Mouse (Mus musculus) hindbrain, embryonic 11.5 days (tissue): ENCODE results near the gene Thumpd2. TPM values are rescaled to one million over a fixed set of nuclear protein-coding genes. Genes with fewer than 3 reads are reported as not detected.
A peak's percentile ranks its signal among the peaks of the same experiment; 100 is the strongest.

Experiments
- ATAC-seq: fragments of 200-750 bp; cut with Nextera tagmentation; 2 replicates; pipeline ENCODE4 v1.8.0; 2017; ENCODE audit warnings: mild to moderate bottlenecking, moderate TSS enrichment, moderate library complexity; ENCODE audit not compliant: low FRiP score
- DNase-seq: peaks from one replicate; pipeline ENCODE4 v3.0.0-alpha.2; 2015; ENCODE audit warnings: low spot score
- H3K27ac ChIP-seq: fragments of 300-500 bp; sonication (generic); 2 replicates; pipeline ENCODE4 v1.5.1; 2014; ENCODE audit warnings: mild to moderate bottlenecking, low read depth, low read length
- H3K27me3 ChIP-seq: fragments of 300-500 bp; sonication (generic); 2 replicates; pipeline ENCODE4 v1.6.1; 2014; ENCODE audit warnings: mild to moderate bottlenecking, low read length, moderate library complexity, mixed read lengths; ENCODE audit not compliant: control insufficient read depth, insufficient read depth
- H3K36me3 ChIP-seq: fragments of 300-500 bp; sonication (generic); 2 replicates; pipeline ENCODE4 v1.6.1; 2014; ENCODE audit warnings: mild to moderate bottlenecking, low read length, moderate library complexity, mixed read lengths; ENCODE audit not compliant: control insufficient read depth, insufficient read depth
- H3K4me1 ChIP-seq: fragments of 300-500 bp; sonication (generic); replicated peaks from 2 replicates; pipeline ENCODE4 v1.6.1; 2014; ENCODE audit warnings: low read length, mixed read lengths; ENCODE audit not compliant: control insufficient read depth, insufficient read depth
- H3K4me2 ChIP-seq: fragments of 300-500 bp; sonication (generic); replicated peaks from 2 replicates; pipeline ENCODE4 v1.6.1; 2014; ENCODE audit warnings: mild to moderate bottlenecking, low read depth, low read length
- H3K4me3 ChIP-seq: fragments of 300-500 bp; sonication (generic); 2 replicates; pipeline ENCODE4 v1.5.1; 2014; ENCODE audit warnings: low read depth, low read length
- H3K9ac ChIP-seq: fragments of 300-500 bp; sonication (generic); 2 replicates; pipeline ENCODE4 v1.6.1; 2014; ENCODE audit warnings: low read depth, low read length
- H3K9me3 ChIP-seq: fragments of 300-500 bp; sonication (generic); 2 replicates; pipeline ENCODE4 v1.6.1; 2016; ENCODE audit warnings: low read length; ENCODE audit not compliant: control insufficient read depth
- WGBS: fragments of 180-500 bp; shearing (Covaris S2); extraction: QIAGEN DNeasy Blood & Tissue Kit; methylation state at CpG from one replicate; pipeline ENCODE4 v1.1.7; 2014; 5-methylcytosine and 5-hydroxymethylcytosine counted together
- polyA plus RNA-seq: library from polyadenylated mRNA; unstranded; fragments of >200 nt; fragmentation: Nextera tagmentation; extraction: Ambion mirVana; gene quantifications from 2 replicates; pipeline ENCODE4 v1.2.1, GENCODE M21; 2014

The Thumpd2 gene
- polyA plus RNA-seq, 1 experiment from 2014 or later = 12.5 TPM

DNA sequence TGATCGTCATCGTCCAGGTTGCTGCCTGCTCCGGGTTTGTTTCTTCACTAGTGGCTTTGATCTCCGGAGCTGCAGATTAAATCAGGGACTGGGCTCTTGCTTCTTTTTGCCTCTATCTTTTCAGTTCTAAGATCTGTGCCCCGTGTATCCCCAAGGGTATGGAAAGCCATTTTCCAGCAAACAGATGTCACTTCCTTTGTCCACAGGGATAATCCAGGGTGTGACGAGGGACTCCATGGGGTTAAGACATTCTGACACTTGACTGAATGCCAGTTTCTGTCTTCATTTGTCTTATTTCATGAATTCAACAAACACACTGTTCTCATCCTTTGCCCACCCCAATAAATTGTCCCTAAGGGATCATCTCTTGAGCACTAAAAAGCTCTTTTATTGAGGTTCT lies 65.9 kb downstream of the Thumpd2 start:
- ATAC-seq = no peak
- DNase-seq = no peak
- H3K27ac ChIP-seq = no peak overlapping the region
- WGBS = 63% methylated on average over 6 of the region's 6 CpGs
- no peaks in the 10 kb centered on the region for H3K4me1 ChIP-seq
- no peak overlapping the region for H3K4me3 ChIP-seq
- H3K36me3 ChIP-seq = no peaks in the 10 kb centered on the region
- no peak overlapping the region for H3K4me2 ChIP-seq
- no peaks in the 10 kb centered on the region for H3K9me3 ChIP-seq
- H3K9ac ChIP-seq = no peak overlapping the region
- H3K27me3 ChIP-seq = no peaks in the 10 kb centered on the region

DNA sequence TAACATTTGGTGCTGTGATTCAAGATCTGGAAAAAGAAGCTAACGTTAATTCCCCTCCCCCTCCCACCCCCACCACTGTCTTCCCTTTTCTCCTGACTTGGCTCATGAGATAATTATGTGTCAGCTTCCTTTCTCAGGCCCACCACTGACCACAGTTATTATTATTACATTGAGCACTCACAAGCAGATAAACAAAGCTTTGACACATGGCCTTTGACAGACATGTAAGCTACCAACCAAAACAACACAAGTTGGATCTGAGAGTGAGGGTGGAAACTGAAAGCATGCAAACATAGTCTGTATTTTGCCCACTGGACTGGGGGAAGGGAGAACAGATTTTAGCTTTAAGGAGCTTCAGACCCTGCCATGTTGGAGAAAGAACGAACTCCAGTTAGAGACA lies 67.7 kb downstream of the Thumpd2 start:
- DNase-seq (no peak), ATAC-seq (no peak)
- 72% methylated on average over 2 of the region's 2 CpGs for WGBS
- H3K4me2 ChIP-seq = no peak overlapping the region
- no peaks in the 10 kb centered on the region for H3K4me1 ChIP-seq
- H3K4me3 ChIP-seq = no peak overlapping the region
- H3K9ac ChIP-seq = no peak overlapping the region
- H3K27me3 ChIP-seq = no peaks in the 10 kb centered on the region
- H3K27ac ChIP-seq = no peak overlapping the region
- no peaks in the 10 kb centered on the region for H3K9me3 ChIP-seq
- no peaks in the 10 kb centered on the region for H3K36me3 ChIP-seq

DNA sequence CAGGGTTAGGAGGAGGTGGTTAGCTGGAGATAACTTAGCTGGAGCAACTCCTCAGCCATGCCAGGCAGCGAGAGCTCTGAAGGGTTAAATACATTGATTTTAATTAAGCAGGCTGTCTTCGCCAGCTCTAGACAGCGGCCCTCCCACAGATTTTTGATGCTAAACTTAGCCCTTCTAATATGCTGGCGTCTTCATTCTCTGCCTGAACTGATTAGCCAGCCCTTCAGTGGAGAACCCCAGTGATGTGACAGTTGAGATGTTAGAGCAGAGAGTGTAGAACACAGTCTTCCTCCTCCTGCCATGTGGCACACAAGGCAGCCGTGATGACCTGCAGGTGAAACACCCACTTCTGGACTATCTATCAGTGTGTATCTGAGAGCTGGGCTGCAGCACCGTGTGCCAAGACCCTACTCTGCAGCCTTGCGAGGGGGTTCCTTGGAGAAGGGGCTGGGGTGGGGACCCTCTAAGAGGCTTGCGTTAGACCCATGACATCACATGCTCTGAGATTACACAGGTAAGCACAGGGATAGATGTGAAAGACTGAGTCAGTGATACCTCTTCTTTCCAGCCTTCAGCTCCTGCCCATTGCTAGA lies 73.3 kb downstream of the Thumpd2 start:
- WGBS = 83% methylated on average over 8 of the region's 8 CpGs
- no peaks in the 10 kb centered on the region for H3K4me1 ChIP-seq
- no peak for ATAC-seq

DNA sequence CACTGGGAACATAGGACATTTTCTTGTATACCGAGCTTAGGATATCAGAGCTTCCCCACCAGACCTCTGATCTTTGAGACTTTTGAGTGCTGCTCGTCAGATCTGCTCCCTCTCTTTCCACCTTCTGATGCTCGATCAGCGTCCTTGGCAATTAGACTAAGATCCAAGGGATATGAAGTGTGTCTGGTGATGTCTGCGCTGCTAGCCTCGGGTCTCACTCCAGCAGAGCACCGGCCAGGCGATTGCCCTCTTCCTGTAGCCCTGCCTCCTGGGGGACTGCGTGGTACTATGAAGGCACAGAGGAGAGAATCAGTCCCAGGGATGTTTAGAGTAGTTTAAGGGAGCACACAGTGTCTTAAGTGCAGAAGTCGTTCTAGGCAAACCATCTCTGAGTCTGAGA lies 81.9 kb downstream of the Thumpd2 start:
- Histone ChIP-seq H3K27ac (no peak overlapping the region), H3K4me1 (no peaks in the 10 kb centered on the region), H3K9me3 (no peaks in the 10 kb centered on the region), H3K4me2 (no peak overlapping the region), H3K36me3 (no peaks in the 10 kb centered on the region), H3K27me3 (no peaks in the 10 kb centered on the region), H3K9ac (no peak overlapping the region), H3K4me3 (no peak overlapping the region)
- 87% methylated on average over 10 of the region's 10 CpGs for WGBS
- DNase-seq (no peak), ATAC-seq (peak; percentile 33; the same call in 1 of the 2 replicates)

More for the DNA sequence above, 73.3 kb downstream of the Thumpd2 start:
- no peak overlapping the region for H3K4me2 ChIP-seq
- H3K9me3 ChIP-seq = no peaks in the 10 kb centered on the region
- no peaks in the 10 kb centered on the region for H3K27me3 ChIP-seq
- H3K9ac ChIP-seq = no peak overlapping the region
- no peak overlapping the region for H3K27ac ChIP-seq
- no peaks in the 10 kb centered on the region for H3K36me3 ChIP-seq
- H3K4me3 ChIP-seq = no peak overlapping the region
- DNase-seq = no peak

DNA sequence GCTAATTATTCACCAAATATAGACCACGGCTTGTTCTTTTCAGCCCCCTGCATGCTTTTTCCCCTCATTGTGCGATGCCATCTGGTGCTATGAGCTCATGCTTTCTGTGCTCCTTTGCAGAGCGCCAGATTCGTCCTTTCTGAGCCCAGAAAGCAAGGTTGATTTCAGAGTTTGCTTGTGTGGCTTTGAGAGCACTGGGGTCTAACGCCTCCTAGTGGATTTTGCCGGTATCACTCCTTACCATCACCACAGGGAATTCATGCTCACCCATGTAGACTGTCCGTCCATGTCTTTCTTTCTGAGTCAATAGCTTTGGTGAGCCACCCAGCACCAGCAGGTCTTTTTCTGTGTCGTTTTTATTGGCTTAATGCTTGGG lies 82.5 kb downstream of the Thumpd2 start:
- no peak overlapping the region for H3K4me2 ChIP-seq
- no peaks in the 10 kb centered on the region for H3K4me1 ChIP-seq
- H3K27ac ChIP-seq = 0 out of 2 replicates have a peak overlapping the region, but pooled peaks have one; percentile 34
- H3K27me3 ChIP-seq = no peaks in the 10 kb centered on the region
- H3K36me3 ChIP-seq = no peaks in the 10 kb centered on the region
- WGBS = 16% methylated on average over 8 of the region's 8 CpGs
- no peak overlapping the region for H3K9ac ChIP-seq
- DNase-seq (peak; percentile 83), ATAC-seq (peak; percentile 69)
- no peaks in the 10 kb centered on the region for H3K9me3 ChIP-seq
- no peak overlapping the region for H3K4me3 ChIP-seq

DNA sequence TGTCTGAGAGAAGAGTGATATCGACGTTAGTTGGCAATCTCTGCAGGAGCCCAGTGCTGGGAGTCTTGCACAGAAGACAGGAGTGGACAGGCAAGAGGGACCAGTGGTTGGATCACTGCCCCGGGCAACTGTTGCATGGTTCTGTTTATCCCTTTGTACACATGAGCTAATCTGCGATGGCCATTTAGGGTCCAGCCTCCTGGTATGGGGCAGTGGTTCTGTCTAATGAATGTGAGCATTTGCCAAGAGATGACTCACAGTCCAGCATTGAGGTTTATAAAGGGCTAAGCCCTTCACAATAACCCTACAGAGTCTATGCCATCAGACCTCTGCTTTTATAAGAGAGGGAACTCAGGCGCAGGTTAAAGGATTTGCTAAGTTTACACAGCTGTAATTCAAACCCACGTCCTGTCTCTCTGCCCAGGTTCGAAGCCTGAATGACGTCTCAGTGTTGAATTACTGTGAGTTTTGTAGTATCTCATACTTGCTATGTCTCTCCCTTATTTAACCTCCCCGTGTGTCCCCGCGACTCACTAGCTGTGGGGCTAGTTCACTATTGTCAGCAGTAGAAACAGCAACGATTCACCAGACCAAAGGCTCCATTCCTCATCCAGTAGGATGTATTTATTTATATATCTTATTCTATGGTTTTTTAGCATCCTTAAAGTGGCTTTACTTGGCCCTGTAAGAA lies 83.0 kb downstream of the Thumpd2 start:
- Histone ChIP-seq H3K4me3 (no peak overlapping the region), H3K27ac (0 out of 2 replicates have a peak overlapping the region, but pooled peaks have one; percentile 34)

DNA sequence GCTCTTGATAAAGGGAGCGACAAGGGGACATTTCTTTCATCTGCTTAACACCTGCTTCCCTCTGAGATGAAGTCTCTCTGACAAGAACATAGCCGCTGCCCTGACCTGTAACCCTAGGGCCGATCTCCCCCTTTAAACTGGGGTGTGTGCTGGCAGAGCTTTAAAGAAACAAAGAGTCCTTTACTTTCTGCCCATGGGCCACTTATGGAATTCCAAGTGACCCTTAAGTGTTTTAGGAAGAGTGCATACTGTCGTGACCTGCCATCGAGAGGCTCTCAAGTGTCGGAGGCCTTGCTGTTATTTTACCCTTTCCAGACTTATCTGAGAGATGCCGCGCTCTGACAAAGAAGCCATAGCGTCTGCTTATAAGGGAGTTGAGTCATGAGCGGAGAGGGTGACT lies 84.8 kb downstream of the Thumpd2 start:
- H3K9me3 ChIP-seq = no peaks in the 10 kb centered on the region
- ATAC-seq (no peak), DNase-seq (no peak)
- no peak overlapping the region for H3K4me2 ChIP-seq
- H3K27ac ChIP-seq = no peak overlapping the region
- no peaks in the 10 kb centered on the region for H3K36me3 ChIP-seq
- H3K4me1 ChIP-seq = no peaks in the 10 kb centered on the region
- WGBS = 82% methylated on average over 10 of the region's 10 CpGs
- no peak overlapping the region for H3K4me3 ChIP-seq
- H3K27me3 ChIP-seq = no peaks in the 10 kb centered on the region
- H3K9ac ChIP-seq = no peak overlapping the region

More for the DNA sequence above, 83.0 kb downstream of the Thumpd2 start:
- no peaks in the 10 kb centered on the region for H3K27me3 ChIP-seq
- no peak overlapping the region for H3K4me2 ChIP-seq
- no peaks in the 10 kb centered on the region for H3K4me1 ChIP-seq
- no peaks in the 10 kb centered on the region for H3K9me3 ChIP-seq
- peak; percentile 37; the same call in 1 of the 2 replicates for ATAC-seq
- H3K9ac ChIP-seq = no peak overlapping the region
- no peak for DNase-seq
- WGBS = 84% methylated on average over 12 of the region's 12 CpGs
- H3K36me3 ChIP-seq = no peaks in the 10 kb centered on the region

DNA sequence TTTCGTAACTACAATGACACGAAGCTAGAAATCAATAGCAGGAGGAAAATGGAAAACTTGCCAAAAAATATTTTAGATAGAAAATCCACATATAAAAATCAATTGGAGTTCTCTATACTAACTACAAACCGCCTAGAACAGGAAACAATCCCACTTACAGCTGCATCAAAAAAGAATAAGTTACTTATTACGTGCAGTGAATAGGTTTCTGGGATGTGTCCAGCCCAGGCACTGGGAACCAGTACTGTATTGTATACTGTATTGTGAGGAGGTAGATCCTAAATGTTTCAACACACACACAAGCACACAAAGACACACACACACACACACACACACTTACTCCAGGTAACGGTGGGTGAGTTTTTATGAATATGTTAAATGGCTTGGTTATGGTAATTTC lies 87.6 kb downstream of the Thumpd2 start:
- 89% methylated on average over 5 of the region's 5 CpGs for WGBS
- Histone ChIP-seq H3K4me3 (no peak overlapping the region), H3K9ac (no peak overlapping the region), H3K27ac (no peak overlapping the region), H3K4me2 (no peak overlapping the region), H3K36me3 (no peaks in the 10 kb centered on the region), H3K9me3 (no peaks in the 10 kb centered on the region), H3K27me3 (no peaks in the 10 kb centered on the region), H3K4me1 (no peaks in the 10 kb centered on the region)
- DNase-seq = no peak
- no peak for ATAC-seq
